Mouse (Mus musculus) adrenal gland, postnatal 10 days (tissue): ENCODE data around the gene Cavin3. TPM values are rescaled to one million over a fixed set of nuclear protein-coding genes. Genes with fewer than 3 reads are reported as not detected.

Source experiments
- total RNA-seq, 2 experiments: library from RNA; stranded (reverse); gene quantifications; 2 replicates each; pipeline ENCODE4 v1.2.3; 2021

Cavin3 gene
- total RNA-seq, 2 experiments from 2014 or later, result 48.6 to 49.5 TPM

Other genes with a start within 250 kb of the Cavin3 start
- not detected for gene Olfr688, start 194.2 kb downstream of the Cavin3 start, total RNA-seq
- gene Olfr689, start 171.1 kb downstream of the Cavin3 start, total RNA-seq, result not detected
- not detected for gene Olfr690, start 148.2 kb downstream of the Cavin3 start, total RNA-seq
- not detected for gene Olfr691, start 140.0 kb downstream of the Cavin3 start, total RNA-seq
- not detected for gene Olfr692, start 114.1 kb downstream of the Cavin3 start, total RNA-seq
- not detected for gene Gm5901, start 107.3 kb downstream of the Cavin3 start, total RNA-seq
- 10 to 100 TPM; 24.3 to 29.4 TPM for gene Fam160a2, start 82.2 kb downstream of the Cavin3 start, total RNA-seq
- gene Cnga4, start 77.7 kb downstream of the Cavin3 start, total RNA-seq, result not detected
- gene Cckbr, start 56.6 kb downstream of the Cavin3 start, total RNA-seq, result under 1 TPM in 1 of 2 experiments, not detected in 1; 0.12 TPM
- gene Smpd1, start 72.1 kb upstream of the Cavin3 start, total RNA-seq, result 10 to 100 TPM; 59.2 to 68.1 TPM
- 10 to 100 TPM; 19.6 to 25.2 TPM for gene Apbb1, start 99.4 kb upstream of the Cavin3 start, total RNA-seq
- gene Hpx, start 117.8 kb upstream of the Cavin3 start, total RNA-seq, result 100 to 1,000 TPM; 313 to 789 TPM
- gene Trim3, start 151.3 kb upstream of the Cavin3 start, total RNA-seq, result 10 to 100 TPM; 32.5 to 45.1 TPM
- 100 to 1,000 TPM; 129 to 132 TPM for gene Timm10b, start 157.8 kb upstream of the Cavin3 start, total RNA-seq
- gene Arfip2, start 158.1 kb upstream of the Cavin3 start, total RNA-seq, result 10 to 100 TPM; 48.3 to 57.8 TPM
- 10 to 100 TPM in 1 of 2 experiments, 1 to 10 TPM in 1; 6.3 to 10.4 TPM for gene Gm45799, start 158.3 kb upstream of the Cavin3 start, total RNA-seq
- gene Dnhd1, start 168.5 kb upstream of the Cavin3 start, total RNA-seq, result 1 to 10 TPM; 3.0 to 4.7 TPM